Mouse (Mus musculus): Measurements from ENCODE around the gene Mcu.

DNA sequence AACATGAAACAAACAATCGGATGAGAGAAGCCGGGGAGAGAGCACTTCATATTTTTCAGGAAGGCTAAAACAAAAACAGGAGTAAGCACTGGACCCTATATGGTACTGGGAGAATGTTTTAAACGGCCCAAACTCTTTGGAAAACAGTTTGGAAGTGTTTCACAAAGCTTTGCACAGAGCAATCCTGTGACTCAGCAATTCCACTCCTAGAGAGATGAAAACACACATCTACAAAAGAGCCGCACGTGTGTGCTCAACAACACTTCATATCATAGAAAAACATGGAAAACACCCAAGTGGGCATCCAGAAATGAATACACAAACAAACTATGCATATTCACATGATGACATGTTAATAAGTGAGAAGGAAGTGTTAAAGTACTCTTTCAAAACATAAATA is 30.9 kb downstream of the Mcu start:
- no peak for TF ChIP-seq CTCF (conservative IDR thresholded peaks at IDR 0.05; ENCODE audit: low read length)
- TF ChIP-seq NANOG (IDR thresholded peaks at IDR 0.05; ENCODE audit: borderline replicate concordance, low read length) = no peak
- TF ChIP-seq POU5F1 (IDR thresholded peaks at IDR 0.05; ENCODE audit: borderline replicate concordance, low read length) = no peak

All from E14TG2a.4 (cell line).